Mouse (Mus musculus) monocyte, adult 2 months (primary cell): ENCODE measurements around the gene Tmem42.

Experiments
- DNase-seq, 2 experiments: peaks; one replicate each; pipeline ENCODE4 v3.0.0; 2022; ENCODE audit warnings: low spot score in 2 of 2, low read depth in 1 of 2

The Tmem42 gene

GRCm38 (mm10) chr9:123020995-123021631 is at the start of gene Tmem42:
TSS of gene Tmem42 (plus strand) at chr9:123021326.
- DNase-seq = peak; percentile 27 to 73

GRCm38 (mm10) chr9:122998406-122999192 is 22.5 kb upstream of the Tmem42 start:
- no peak for DNase-seq

GRCm38 (mm10) chr9:122999193-122999586 is 21.9 kb upstream of the Tmem42 start:
- DNase-seq = no peak

GRCm38 (mm10) chr9:123004718-123005117 is 16.4 kb upstream of the Tmem42 start:
- DNase-seq = no peak

DNA sequence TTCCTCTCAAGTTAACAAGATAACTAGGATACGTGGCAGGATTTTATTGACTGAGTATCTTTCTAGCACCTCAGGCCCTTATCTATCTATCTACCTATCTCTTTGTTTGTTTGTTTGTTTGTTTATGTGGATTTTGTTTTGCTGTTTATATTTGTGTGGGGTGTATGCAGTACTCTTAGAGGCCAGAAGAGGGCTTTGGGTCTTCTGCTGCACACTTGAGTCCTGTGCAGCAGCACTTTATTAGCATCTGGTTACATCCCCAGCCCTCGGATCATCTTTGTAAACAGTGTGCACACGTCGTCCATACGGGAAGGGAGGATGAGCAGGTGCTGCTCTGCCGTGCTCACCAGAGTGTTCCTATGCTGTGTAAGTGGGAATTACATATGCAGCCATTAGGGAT is 15.1 kb upstream of the Tmem42 start:
- no peak for DNase-seq

- no peak for DNase-seq
These were observed 682 bp downstream of the Tmem42 start for GRCm38 (mm10) chr9:123021636-123022379.

- no peak for DNase-seq
These were observed 3.1 kb downstream of the Tmem42 start for GRCm38 (mm10) chr9:123024201-123024600.

DNA sequence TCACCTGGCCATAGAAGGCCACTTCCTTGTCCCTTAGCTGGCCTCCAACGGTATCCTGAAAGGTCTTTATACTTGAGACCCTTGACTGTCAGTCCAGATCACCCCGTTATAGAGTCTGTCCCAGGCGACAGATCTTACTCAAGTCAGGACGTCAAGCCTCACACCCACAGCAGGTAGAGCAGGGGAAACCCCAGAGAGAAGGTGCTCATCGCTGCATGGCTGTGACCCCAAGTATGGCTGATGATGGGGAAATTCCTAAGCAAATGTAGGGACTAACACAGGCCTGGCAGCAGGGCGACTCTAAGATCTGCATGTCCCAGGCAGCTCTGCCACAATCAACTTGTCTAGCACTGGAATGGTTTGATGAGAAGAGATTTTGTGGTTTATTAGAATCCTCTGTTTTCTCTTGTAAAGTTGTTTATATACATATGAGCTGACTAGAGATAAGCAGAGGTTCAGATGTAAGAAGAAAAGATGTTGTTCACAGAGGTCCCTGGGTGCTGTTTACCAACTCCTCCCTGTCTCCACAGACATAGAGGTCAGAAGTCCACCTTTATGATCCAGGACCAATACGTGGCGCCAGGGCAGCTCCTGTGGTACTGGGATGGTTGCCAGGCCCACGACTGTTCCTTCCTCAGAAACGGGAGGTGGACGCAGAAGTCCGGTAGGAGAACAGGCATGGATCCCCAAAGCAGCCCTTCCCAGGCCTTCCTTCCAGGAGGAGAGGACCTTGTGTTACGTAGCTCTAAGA is 10.5 kb downstream of the Tmem42 start:
- DNase-seq = no peak

DNA sequence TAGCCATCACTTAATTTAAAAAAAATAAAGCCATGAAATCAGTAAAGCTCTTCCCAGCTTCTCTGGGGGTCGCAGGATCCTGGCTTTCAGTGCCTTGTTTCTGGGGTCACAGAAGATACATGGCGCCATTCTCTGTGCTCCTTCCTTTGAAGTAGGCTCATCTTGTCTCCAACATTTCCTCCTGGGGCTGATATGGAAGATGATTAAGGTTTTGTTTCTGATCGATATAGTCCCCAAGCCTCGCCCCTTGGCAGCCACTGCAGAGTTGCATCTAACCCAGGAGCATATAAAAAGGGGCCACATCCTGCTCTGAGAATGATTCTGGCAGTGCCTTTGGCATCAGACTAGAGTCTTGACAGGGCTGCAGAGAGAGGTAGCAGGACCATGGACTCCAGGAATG is 13.3 kb downstream of the Tmem42 start, which contains the start of gene Tgm4:
TSS of gene Tgm4 (plus strand) at position 301 of the 400 bp plus-strand sequence.
- no peak for DNase-seq

DNA sequence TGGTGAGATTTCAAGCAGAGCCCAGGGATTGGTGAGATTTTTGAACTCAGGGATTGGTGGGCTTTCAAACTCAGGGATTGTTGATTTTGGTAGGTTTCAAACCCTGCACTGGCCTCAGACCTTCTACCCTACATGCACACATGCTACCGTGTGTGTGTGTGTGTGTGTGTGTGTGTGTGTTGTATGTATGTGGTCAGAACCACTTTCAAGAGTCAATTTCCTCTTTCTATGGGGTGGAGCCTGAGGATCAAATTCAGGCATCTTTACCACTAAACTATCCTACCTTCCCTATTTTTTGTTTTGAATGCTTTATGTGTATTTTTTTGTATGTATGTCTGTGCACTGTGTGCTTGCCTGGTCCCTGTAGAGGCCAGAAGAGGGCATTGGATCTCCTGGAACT is 26.5 kb downstream of the Tmem42 start:
- no peak for DNase-seq

GRCm38 (mm10) chr9:123058724-123059292 is 37.7 kb downstream of the Tmem42 start:
- no peak for DNase-seq

GRCm38 (mm10) chr9:123060172-123060571 is 39.0 kb downstream of the Tmem42 start:
- no peak for DNase-seq
